In the genomic region with DNA sequence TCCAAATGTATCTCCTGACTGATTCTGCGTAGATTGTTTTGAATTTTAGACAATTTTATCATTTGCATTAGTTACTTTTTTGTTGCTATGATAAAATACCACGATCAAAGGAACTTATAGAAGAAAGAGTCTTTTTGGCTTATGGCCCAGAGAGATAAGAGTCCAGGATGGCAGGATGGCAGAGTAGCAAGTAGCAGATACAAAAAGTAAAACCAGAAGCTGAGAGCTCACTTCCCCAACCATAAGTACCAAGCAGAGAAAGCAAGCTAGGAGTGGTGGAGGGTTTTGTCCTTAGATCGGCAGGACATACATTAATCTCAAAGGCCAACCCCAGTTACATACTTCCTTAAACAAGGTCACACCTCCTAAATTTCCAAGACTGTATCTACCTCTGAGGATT, we compare ENCODE assay signal across 16 mouse cellular contexts.
"Had no signal": no experiment of that assay in that cellular context is flagged by ENCODE, and none has a peak within 500 bp of the region (broad histone marks: within the 10 kb centered on the region; RNA-seq: fewer than 3 reads in every experiment).

No protein-coding gene starts in this region.

- H3K9me3 ChIP-seq: neural tube, embryonic 13.5 days; neural tube, embryonic 15.5 days; stomach, embryonic 15.5 days had no signal

- H3K4me1 ChIP-seq: neural tube, embryonic 13.5 days; neural tube, embryonic 15.5 days; stomach, embryonic 15.5 days had no signal

- H3K4me3 ChIP-seq: neural tube, embryonic 13.5 days; neural tube, embryonic 15.5 days; stomach, embryonic 15.5 days had no signal

- H3K36me3 ChIP-seq: neural tube, embryonic 13.5 days; neural tube, embryonic 15.5 days; stomach, embryonic 15.5 days had no signal

- DNase-seq: retina, postnatal 1 day; right cerebral cortex, adult 18-20 months; right cerebral cortex, postnatal 14 days; right cerebral cortex, postnatal 25 days; right cerebral cortex, postnatal 4 days; spleen, adult 18-20 months; thymus, adult 18-20 months; thymus, adult 2 months; thymus, postnatal 14 days; thymus, postnatal 25 days; thymus, postnatal 36 days; thymus, postnatal 4 days had no signal

- H3K9ac ChIP-seq: neural tube, embryonic 13.5 days; neural tube, embryonic 15.5 days; stomach, embryonic 15.5 days had no signal

- H3K27me3 ChIP-seq: neural tube, embryonic 13.5 days; neural tube, embryonic 15.5 days; stomach, embryonic 15.5 days had no signal

- H3K27ac ChIP-seq: neural tube, embryonic 13.5 days; neural tube, embryonic 15.5 days; stomach, embryonic 15.5 days; stomach, postnatal 0 days had no signal

- H3K4me2 ChIP-seq: neural tube, embryonic 13.5 days; neural tube, embryonic 15.5 days; stomach, embryonic 15.5 days had no signal
